Comparison of ENCODE assay signal across 11 mouse cellular contexts in the genomic region with DNA sequence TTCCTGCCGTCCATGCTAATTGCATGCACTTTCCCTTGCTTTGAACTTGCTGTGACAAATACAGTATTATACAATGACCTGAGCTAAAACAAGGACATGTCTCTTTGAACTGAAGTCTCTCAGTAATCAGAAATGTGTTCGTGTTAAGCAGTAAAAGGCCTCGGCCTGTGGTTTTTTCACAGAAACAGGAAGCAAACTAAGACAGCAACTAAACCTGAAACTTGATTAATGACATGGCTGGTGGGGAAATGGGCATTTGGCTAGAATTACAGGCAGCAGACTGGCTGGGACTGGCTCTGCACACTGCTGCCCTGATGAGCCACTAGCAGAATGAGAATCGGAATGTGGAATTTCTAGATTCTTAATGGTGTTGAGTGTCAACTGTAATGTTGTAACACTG.
DNase-seq lines count a peak whose midpoint lies in the region; ATAC-seq and TF ChIP-seq lines count a peak whose summit lies in the region.
"Had no signal": no experiment of that assay in that cellular context is flagged by ENCODE, and none has a peak within 500 bp of the region (broad histone marks: within the 10 kb centered on the region; RNA-seq: fewer than 3 reads in every experiment).

No protein-coding gene starts in this region.

- ATAC-seq in kidney, postnatal 0 days (replicated peaks; ENCODE audit: low FRiP score, low read depth), result peak; percentile 71
- no peak for ATAC-seq in midbrain, embryonic 14.5 days (ENCODE audit: low FRiP score, low TSS enrichment)
- ATAC-seq in forebrain, embryonic 13.5 days, result no peak

- H3K4me2 ChIP-seq in kidney, postnatal 0 days (ENCODE audit: low read length), result no peak overlapping the region
- no peak overlapping the region for H3K4me2 ChIP-seq in midbrain, embryonic 14.5 days (ENCODE audit: low read length)
- H3K4me2 ChIP-seq in forebrain, embryonic 13.5 days, result no peak overlapping the region
- H3K4me2 ChIP-seq: limb, embryonic 12.5 days; midbrain, embryonic 12.5 days had no signal

- DNase-seq in 3T3-L1 (ENCODE audit: low read depth, low spot score) (peak; percentile 19), A20 (ENCODE audit: low read depth, low spot score) (peak; percentile 88)
- peak; percentile 27 for DNase-seq in embryonic facial prominence, embryonic 10.5 days (ENCODE audit: low spot score)
- peak; percentile 74 for DNase-seq in kidney, postnatal 0 days (ENCODE audit: low spot score)
- DNase-seq in midbrain, embryonic 14.5 days, result no peak
- DNase-seq in right cerebral cortex, postnatal 10 days (ENCODE audit: low spot score in 2 of 2), result no peak
- no peak for DNase-seq in heart, postnatal 4 days
- DNase-seq: heart, adult 2 months had no signal

- H3K4me3 ChIP-seq in embryonic facial prominence, embryonic 10.5 days, result no peak overlapping the region
- no peak overlapping the region for H3K4me3 ChIP-seq in kidney, postnatal 0 days (replicated peaks; ENCODE audit: low read depth, low read length)
- no peak overlapping the region for H3K4me3 ChIP-seq in midbrain, embryonic 14.5 days (replicated peaks; ENCODE audit: low read depth, low read length)
- no peak overlapping the region for H3K4me3 ChIP-seq in forebrain, embryonic 13.5 days
- H3K4me3 ChIP-seq: heart, adult 2 months; limb, embryonic 12.5 days; midbrain, embryonic 12.5 days had no signal

- peaks cover 7% of the 10 kb centered on the region for H3K4me1 ChIP-seq in embryonic facial prominence, embryonic 10.5 days
- H3K4me1 ChIP-seq in kidney, postnatal 0 days (replicated peaks; ENCODE audit: insufficient read depth, low read length), result no peaks in the 10 kb centered on the region
- H3K4me1 ChIP-seq in midbrain, embryonic 14.5 days (ENCODE audit: control insufficient read depth, insufficient read depth, low read length), result no peaks in the 10 kb centered on the region
- no peaks in the 10 kb centered on the region for H3K4me1 ChIP-seq in forebrain, embryonic 13.5 days
- H3K4me1 ChIP-seq: limb, embryonic 12.5 days; midbrain, embryonic 12.5 days had no signal

- H3K36me3 ChIP-seq in embryonic facial prominence, embryonic 10.5 days (replicated peaks), result no peaks in the 10 kb centered on the region
- H3K36me3 ChIP-seq in kidney, postnatal 0 days (ENCODE audit: insufficient read depth, low read length), result no peaks in the 10 kb centered on the region
- H3K36me3 ChIP-seq in midbrain, embryonic 14.5 days (ENCODE audit: control insufficient read depth, insufficient read depth, low read length), result no peaks in the 10 kb centered on the region
- no peaks in the 10 kb centered on the region for H3K36me3 ChIP-seq in forebrain, embryonic 13.5 days (ENCODE audit: poor library complexity, severe bottlenecking)
- H3K36me3 ChIP-seq: limb, embryonic 12.5 days; midbrain, embryonic 12.5 days had no signal

- no peak for TF ChIP-seq CTCF in kidney, postnatal 0 days (IDR thresholded peaks at IDR 0.05; ENCODE audit: low read depth)

- H3K9me3 ChIP-seq in embryonic facial prominence, embryonic 10.5 days, result no peaks in the 10 kb centered on the region
- no peaks in the 10 kb centered on the region for H3K9me3 ChIP-seq in kidney, postnatal 0 days (replicated peaks; ENCODE audit: low read length)
- H3K9me3 ChIP-seq in midbrain, embryonic 14.5 days (ENCODE audit: control insufficient read depth, low read length), result no peaks in the 10 kb centered on the region
- H3K9me3 ChIP-seq in forebrain, embryonic 13.5 days (replicated peaks), result no peaks in the 10 kb centered on the region
- H3K9me3 ChIP-seq: limb, embryonic 12.5 days; midbrain, embryonic 12.5 days had no signal

- H3K27me3 ChIP-seq in embryonic facial prominence, embryonic 10.5 days (replicated peaks; ENCODE audit: low read depth, poor library complexity, severe bottlenecking), result 0 out of 2 replicates have a peak, but pooled peaks cover 3% of the 10 kb centered on the region
- no peaks in the 10 kb centered on the region for H3K27me3 ChIP-seq in kidney, postnatal 0 days (ENCODE audit: insufficient read depth, low read length)
- H3K27me3 ChIP-seq in midbrain, embryonic 14.5 days (ENCODE audit: control insufficient read depth, insufficient read depth, low read length), result no peaks in the 10 kb centered on the region
- no peaks in the 10 kb centered on the region for H3K27me3 ChIP-seq in forebrain, embryonic 13.5 days
- H3K27me3 ChIP-seq: limb, embryonic 12.5 days; midbrain, embryonic 12.5 days had no signal

- 52% methylated on average over 4 of the region's 4 CpGs for WGBS in embryonic facial prominence, embryonic 10.5 days
- WGBS in kidney, postnatal 0 days, result 9% methylated on average over 4 of the region's 4 CpGs
- WGBS in midbrain, embryonic 14.5 days, result 86% methylated on average over 4 of the region's 4 CpGs
- 81% methylated on average over 4 of the region's 4 CpGs for WGBS in forebrain, embryonic 13.5 days

- no peak overlapping the region for H3K27ac ChIP-seq in embryonic facial prominence, embryonic 10.5 days (replicated peaks)
- no peak overlapping the region for H3K27ac ChIP-seq in kidney, postnatal 0 days
- H3K27ac ChIP-seq in midbrain, embryonic 14.5 days (replicated peaks; ENCODE audit: low read depth, low read length), result no peak overlapping the region
- H3K27ac ChIP-seq in forebrain, embryonic 13.5 days, result no peak overlapping the region
- H3K27ac ChIP-seq: heart, adult 2 months; limb, embryonic 12.5 days; midbrain, embryonic 12.5 days had no signal

- no peak overlapping the region for H3K9ac ChIP-seq in kidney, postnatal 0 days (ENCODE audit: low read depth, low read length)
- no peak overlapping the region for H3K9ac ChIP-seq in midbrain, embryonic 14.5 days (replicated peaks; ENCODE audit: low read length)
- H3K9ac ChIP-seq in forebrain, embryonic 13.5 days, result no peak overlapping the region
- H3K9ac ChIP-seq: limb, embryonic 12.5 days; midbrain, embryonic 12.5 days had no signal

Comparison
In these comparisons a context has a peak if more than half of its experiments do, and no peak if none do; other contexts are left out.
1. DNase-seq: peak in 3T3-L1 (single experiment), A20 (single experiment), embryonic facial prominence, embryonic 10.5 days (single experiment) and kidney, postnatal 0 days (single experiment); none in midbrain, embryonic 14.5 days (single experiment), right cerebral cortex, postnatal 10 days (0 of 2) and heart, postnatal 4 days (single experiment).